Mouse (Mus musculus): Measurements from ENCODE around the gene Inf2.

DNA sequence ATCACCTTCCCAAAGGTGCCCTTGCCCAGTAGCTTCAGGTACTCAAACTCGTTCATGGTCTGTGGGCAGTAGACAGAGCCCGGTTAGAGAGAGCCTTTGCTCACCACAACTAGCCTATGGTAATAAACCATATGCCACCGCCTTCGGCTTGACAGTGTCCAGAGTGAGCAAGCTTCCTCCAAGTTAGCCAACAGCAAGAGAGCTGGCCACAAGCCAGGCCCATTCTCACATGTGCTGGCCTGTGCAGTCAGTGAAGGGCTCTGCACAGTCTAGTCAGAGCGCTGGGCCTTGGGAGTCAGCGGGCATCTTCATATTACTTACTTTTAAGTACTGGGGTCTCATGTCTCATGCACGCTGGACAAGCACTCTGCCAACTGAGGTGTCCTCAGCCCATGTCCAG, 70.0 kb downstream of the Inf2 start:
- no peak for TF ChIP-seq CTCF (IDR thresholded peaks at IDR 0.05; ENCODE audit: extremely low read depth, insufficient read length, insufficient replicate concordance, low read depth, low read length)
- no peak for TF ChIP-seq POLR2A (IDR thresholded peaks at IDR 0.05; ENCODE audit: low read depth, low read length)

All from small intestine, adult 2 months (tissue).